Mouse (Mus musculus): Measurements from ENCODE around the gene Pomt2.

GRCm38 (mm10) chr12:87066429-87066828 lies 81.3 kb downstream of the Pomt2 start:
- TF ChIP-seq CTCF (IDR thresholded peaks at IDR 0.05; ENCODE audit: low read depth, low read length) (no peak), POLR2A (IDR thresholded peaks at IDR 0.05; ENCODE audit: insufficient read depth, low read length) (no peak), EP300 (IDR thresholded peaks at IDR 0.05; ENCODE audit: insufficient read depth, low read depth, low read length) (no peak)

Measured in ES-Bruce4 (cell line).